Mouse (Mus musculus): ENCODE measurements around the gene Tab1. TPM values are rescaled to one million over a fixed set of nuclear protein-coding genes. Genes with fewer than 3 reads are reported as not detected.

Gene Tab1
- polyA plus RNA-seq, 1 experiment from 2014 or later = 41.1 TPM

DNA sequence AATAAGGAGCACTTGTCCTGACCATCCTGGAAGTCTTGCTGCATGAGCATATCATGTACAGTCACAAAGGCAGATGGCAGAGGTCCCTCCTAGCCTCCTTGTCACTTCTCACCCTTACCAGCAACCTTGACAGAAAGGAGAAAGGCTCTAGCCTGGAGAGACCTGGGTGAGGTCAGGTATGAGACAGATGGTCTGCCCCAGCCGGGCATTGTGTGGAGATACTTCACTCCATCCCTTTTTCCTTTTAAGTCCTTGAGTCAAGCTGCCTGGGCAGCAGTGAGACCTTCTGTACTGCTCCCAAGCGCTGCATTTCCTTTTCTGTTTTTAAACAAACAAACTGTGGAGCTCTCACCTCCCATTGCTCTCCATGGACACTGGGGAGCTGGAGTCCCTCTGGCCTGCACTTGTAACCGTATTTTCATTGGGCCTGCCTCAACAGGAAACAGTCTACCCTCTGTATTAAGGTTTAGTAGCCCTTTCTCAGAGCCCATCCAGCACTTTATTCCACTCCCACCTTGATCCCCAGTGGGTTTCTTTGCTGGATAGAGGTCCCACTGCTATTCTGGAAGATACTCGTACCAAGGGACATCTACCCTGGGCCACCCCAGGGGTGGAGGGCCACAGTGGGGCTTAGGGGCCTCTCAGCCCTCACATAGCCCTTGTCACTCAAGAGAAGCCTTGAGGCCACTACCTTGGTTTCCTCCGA is 25.2 kb downstream of the Tab1 start:
- H3K4me3 ChIP-seq (replicated peaks) = no peak overlapping the region
- no peaks in the 10 kb centered on the region for H3K4me1 ChIP-seq (replicated peaks)
- H3K9me3 ChIP-seq = no peaks in the 10 kb centered on the region
- no peak overlapping the region for H3K9ac ChIP-seq (replicated peaks)
- peaks cover 97% of the 10 kb centered on the region for H3K36me3 ChIP-seq
- WGBS = 80% methylated on average over 5 of the region's 5 CpGs
- no peaks in the 10 kb centered on the region for H3K27me3 ChIP-seq
- no peak overlapping the region for H3K4me2 ChIP-seq (replicated peaks)
- ATAC-seq = no peak
- no peak overlapping the region for H3K27ac ChIP-seq

GRCm38 (mm10) chr15:80158707-80159090 is 25.8 kb downstream of the Tab1 start:
- H3K4me1 ChIP-seq (replicated peaks) = no peaks in the 10 kb centered on the region
- no peak overlapping the region; the same call in 1 of the 2 replicates for H3K27ac ChIP-seq
- no peak for ATAC-seq
- no peaks in the 10 kb centered on the region for H3K9me3 ChIP-seq
- H3K36me3 ChIP-seq = peaks cover 96% of the 10 kb centered on the region
- no peaks in the 10 kb centered on the region for H3K27me3 ChIP-seq
- H3K4me3 ChIP-seq (replicated peaks) = no peak overlapping the region
- no peak overlapping the region for H3K9ac ChIP-seq (replicated peaks)
- 64% methylated on average over 4 of the region's 4 CpGs for WGBS
- no peak overlapping the region for H3K4me2 ChIP-seq (replicated peaks)

DNA sequence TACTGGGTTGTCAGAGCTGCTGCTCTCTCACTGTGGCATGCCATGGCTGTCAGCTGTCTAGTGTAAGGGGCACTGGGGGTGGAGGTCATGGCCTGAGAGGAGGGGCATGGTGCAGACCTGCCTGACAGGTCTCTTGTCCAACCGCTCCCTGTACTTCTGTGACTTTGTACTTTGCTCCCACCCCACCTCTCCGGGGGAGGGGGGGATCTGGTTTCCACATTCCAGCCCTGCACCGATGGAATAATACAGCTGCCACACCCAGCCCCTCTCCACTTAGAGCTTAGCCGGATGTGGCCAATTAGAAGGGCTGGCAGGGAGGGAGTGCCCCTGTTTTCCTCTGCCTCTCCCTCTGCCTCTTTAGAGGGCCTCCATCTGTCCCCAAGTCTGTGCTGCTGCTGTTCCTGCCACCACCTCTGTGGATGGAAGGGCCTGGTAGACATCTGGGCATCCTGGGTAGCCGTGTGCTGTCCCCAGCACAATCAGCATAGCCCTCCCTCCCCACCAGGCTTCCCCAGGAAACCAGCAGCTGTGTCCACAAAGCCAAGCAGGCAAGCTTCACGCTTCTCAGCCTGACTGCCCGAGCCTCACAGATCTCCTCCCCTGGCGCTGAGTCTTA is 26.5 kb downstream of the Tab1 start:
- Histone ChIP-seq H3K9ac (replicated peaks) (no peak overlapping the region), H3K9me3 (no peaks in the 10 kb centered on the region), H3K4me3 (replicated peaks) (no peak overlapping the region), H3K27ac (peak overlapping the region; percentile 47; the same call in 1 of the 2 replicates), H3K27me3 (no peaks in the 10 kb centered on the region), H3K36me3 (peaks cover 91% of the 10 kb centered on the region), H3K4me1 (replicated peaks) (no peaks in the 10 kb centered on the region), H3K4me2 (replicated peaks) (no peak overlapping the region)
- WGBS = 46% methylated on average over 8 of the region's 8 CpGs
- no peak; the same call in 1 of the 2 replicates for ATAC-seq

GRCm38 (mm10) chr15:80160223-80160622 is 27.3 kb downstream of the Tab1 start:
- H3K4me1 ChIP-seq (replicated peaks) = no peaks in the 10 kb centered on the region
- no peak overlapping the region for H3K4me3 ChIP-seq (replicated peaks)
- 91% methylated on average over 13 of the region's 13 CpGs for WGBS

DNA sequence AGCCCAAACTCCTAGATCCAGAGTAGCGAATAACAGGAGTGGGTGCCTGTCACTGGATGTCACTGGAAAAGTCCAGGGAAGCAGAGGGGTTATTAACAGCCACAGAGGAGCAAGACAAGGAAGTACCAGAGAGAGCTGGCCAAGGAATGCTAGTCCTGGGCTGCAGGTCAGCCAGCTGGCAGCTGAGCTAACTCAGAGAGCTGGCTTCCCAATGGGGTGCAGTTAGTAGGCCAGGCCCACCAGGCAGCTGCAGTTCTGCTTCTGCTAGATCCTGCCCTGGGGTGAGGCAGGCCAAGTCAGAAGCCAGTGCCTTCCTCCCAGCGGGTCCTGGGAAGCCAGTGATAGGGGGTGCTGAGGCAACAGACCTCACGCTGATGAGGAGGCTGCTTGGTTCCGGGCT is 27.8 kb downstream of the Tab1 start:
- no peak overlapping the region for H3K9ac ChIP-seq (replicated peaks)
- H3K4me3 ChIP-seq (replicated peaks) = no peak overlapping the region
- H3K4me2 ChIP-seq (replicated peaks) = no peak overlapping the region
- H3K9me3 ChIP-seq = no peaks in the 10 kb centered on the region
- H3K27me3 ChIP-seq = no peaks in the 10 kb centered on the region
- H3K4me1 ChIP-seq (replicated peaks) = no peaks in the 10 kb centered on the region
- no peak for ATAC-seq
- peaks cover 78% of the 10 kb centered on the region for H3K36me3 ChIP-seq
- 90% methylated on average over 4 of the region's 4 CpGs for WGBS
- no peak overlapping the region for H3K27ac ChIP-seq

More at GRCm38 (mm10) chr15:80160223-80160622, 27.3 kb downstream of the Tab1 start:
- ATAC-seq = no peak; the same call in 1 of the 2 replicates
- H3K36me3 ChIP-seq = peaks cover 83% of the 10 kb centered on the region
- H3K27ac ChIP-seq = peak overlapping the region; percentile 19; the same call in 1 of the 2 replicates
- H3K9ac ChIP-seq (replicated peaks) = no peak overlapping the region
- H3K4me2 ChIP-seq (replicated peaks) = no peak overlapping the region
- no peaks in the 10 kb centered on the region for H3K9me3 ChIP-seq
- H3K27me3 ChIP-seq = no peaks in the 10 kb centered on the region

DNA sequence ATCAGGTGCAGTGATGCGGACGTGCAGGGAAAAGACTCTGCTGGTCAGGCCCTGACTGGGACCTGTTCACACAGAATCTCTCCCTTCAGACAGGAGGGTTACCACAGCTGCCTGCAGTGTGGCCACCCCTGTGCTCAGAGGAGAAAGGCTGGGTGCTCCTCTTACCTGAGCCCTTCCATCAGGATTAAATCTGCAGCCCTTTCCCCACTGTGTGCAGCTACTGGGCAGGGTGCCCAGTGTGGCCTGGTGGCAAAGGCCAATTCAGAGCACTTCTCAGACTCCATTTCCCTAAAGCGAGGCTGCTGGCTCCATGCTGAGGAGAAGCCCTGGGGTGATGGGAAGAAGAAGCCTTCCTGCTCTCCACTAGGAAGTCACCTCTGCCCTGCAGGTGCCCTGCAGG is 28.3 kb downstream of the Tab1 start:
- no peak for ATAC-seq
- Histone ChIP-seq H3K27me3 (no peaks in the 10 kb centered on the region), H3K27ac (no peak overlapping the region), H3K9me3 (no peaks in the 10 kb centered on the region), H3K4me2 (replicated peaks) (no peak overlapping the region), H3K36me3 (peaks cover 73% of the 10 kb centered on the region), H3K4me1 (replicated peaks) (no peaks in the 10 kb centered on the region), H3K9ac (replicated peaks) (no peak overlapping the region), H3K4me3 (replicated peaks) (no peak overlapping the region)
- WGBS = 85% methylated on average over 3 of the region's 3 CpGs

- peaks cover 60% of the 10 kb centered on the region for H3K36me3 ChIP-seq
- no peak for ATAC-seq
- WGBS = 95% methylated on average over 4 of the region's 4 CpGs
- H3K4me1 ChIP-seq (replicated peaks) = no peaks in the 10 kb centered on the region
- H3K4me2 ChIP-seq (replicated peaks) = no peak overlapping the region
- no peak overlapping the region for H3K4me3 ChIP-seq (replicated peaks)
- H3K9ac ChIP-seq (replicated peaks) = no peak overlapping the region
- no peaks in the 10 kb centered on the region for H3K9me3 ChIP-seq
- H3K27me3 ChIP-seq = no peaks in the 10 kb centered on the region
- no peak overlapping the region for H3K27ac ChIP-seq
These were observed 29.6 kb downstream of the Tab1 start for GRCm38 (mm10) chr15:80162401-80162964.

DNA sequence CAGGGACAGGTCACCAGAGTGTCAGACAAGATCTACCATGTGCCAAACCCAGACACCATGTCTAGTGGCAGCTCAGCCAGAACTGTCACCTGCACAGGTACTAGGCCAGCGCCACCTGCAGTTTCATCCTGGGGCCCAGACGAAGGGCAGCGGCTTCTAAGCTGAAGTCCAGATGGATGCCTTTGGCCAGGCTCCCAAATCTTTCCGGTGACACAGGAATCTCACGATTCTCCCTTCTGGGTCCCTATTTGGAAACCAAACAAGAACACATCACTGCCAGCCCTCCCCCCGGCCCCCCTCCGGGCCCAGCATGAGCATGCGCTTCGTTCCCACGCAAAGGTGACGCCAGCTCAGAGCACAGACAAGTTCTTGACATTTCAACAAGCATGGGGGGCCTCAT is 30.3 kb downstream of the Tab1 start:
- no peak for ATAC-seq
- H3K27me3 ChIP-seq = no peaks in the 10 kb centered on the region
- H3K4me2 ChIP-seq (replicated peaks) = no peak overlapping the region
- no peaks in the 10 kb centered on the region for H3K9me3 ChIP-seq
- H3K9ac ChIP-seq (replicated peaks) = no peak overlapping the region
- H3K27ac ChIP-seq = no peak overlapping the region
- H3K36me3 ChIP-seq = peaks cover 52% of the 10 kb centered on the region
- H3K4me1 ChIP-seq (replicated peaks) = no peaks in the 10 kb centered on the region
- WGBS = 83% methylated on average over 11 of the region's 11 CpGs
- no peak overlapping the region for H3K4me3 ChIP-seq (replicated peaks)

DNA sequence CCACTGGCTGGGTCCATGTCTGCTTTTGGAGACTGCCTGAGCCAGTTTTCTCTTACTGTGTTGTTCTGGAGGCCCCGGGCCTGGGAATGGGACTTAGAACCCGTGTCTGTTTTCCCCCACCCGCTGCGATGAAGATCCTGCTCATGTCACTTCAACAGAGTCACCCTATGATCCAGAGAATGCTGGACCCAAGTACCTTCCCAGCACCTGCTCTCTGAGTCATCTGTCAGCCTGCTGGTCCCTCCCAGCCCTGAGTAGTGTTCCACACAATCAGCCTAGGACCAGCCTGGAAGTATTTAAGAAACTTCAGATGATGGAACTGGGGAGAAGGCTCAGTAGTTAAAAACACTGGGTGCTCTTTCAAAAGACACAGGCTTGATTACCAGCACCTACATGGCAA is 30.8 kb downstream of the Tab1 start:
- Histone ChIP-seq H3K9me3 (no peaks in the 10 kb centered on the region), H3K36me3 (peaks cover 48% of the 10 kb centered on the region), H3K9ac (replicated peaks) (no peak overlapping the region), H3K27ac (no peak overlapping the region), H3K4me2 (replicated peaks) (no peak overlapping the region), H3K4me1 (replicated peaks) (no peaks in the 10 kb centered on the region), H3K27me3 (no peaks in the 10 kb centered on the region), H3K4me3 (replicated peaks) (no peak overlapping the region)
- no peak for ATAC-seq
- WGBS = 90% methylated on average over 4 of the region's 4 CpGs

DNA sequence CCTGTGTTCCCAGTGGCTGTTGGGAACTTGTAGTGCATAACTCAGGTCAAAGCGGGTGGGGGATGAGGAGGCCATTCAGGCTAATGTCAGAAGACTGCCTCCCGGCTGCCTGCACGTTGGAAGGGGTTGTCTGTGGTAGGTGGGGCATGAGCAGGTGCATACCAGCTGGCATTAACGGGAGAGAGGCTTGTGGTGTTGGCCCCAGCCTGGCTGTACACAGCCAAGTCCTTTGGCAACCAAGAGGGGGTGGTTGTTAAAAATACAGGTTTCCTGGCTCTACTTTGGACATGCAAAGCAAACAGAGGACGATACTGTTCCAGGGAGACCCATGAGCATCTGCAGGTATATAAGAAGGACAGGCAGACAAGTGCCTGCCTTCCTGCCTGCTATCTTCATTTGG is 32.5 kb downstream of the Tab1 start:
- no peaks in the 10 kb centered on the region for H3K4me1 ChIP-seq (replicated peaks)
- no peak for ATAC-seq
- H3K36me3 ChIP-seq = peaks cover 31% of the 10 kb centered on the region
- no peak overlapping the region for H3K4me2 ChIP-seq (replicated peaks)
- WGBS = 62% methylated on average over 5 of the region's 5 CpGs
- no peak overlapping the region for H3K27ac ChIP-seq
- H3K27me3 ChIP-seq = no peaks in the 10 kb centered on the region
- no peaks in the 10 kb centered on the region for H3K9me3 ChIP-seq
- no peak overlapping the region for H3K9ac ChIP-seq (replicated peaks)
- H3K4me3 ChIP-seq (replicated peaks) = no peak overlapping the region

GRCm38 (mm10) chr15:80169484-80169883 is 36.6 kb downstream of the Tab1 start:
- 89% methylated on average over 1 of the region's 1 CpGs for WGBS
- Histone ChIP-seq H3K4me3 (replicated peaks) (no peak overlapping the region), H3K9me3 (no peaks in the 10 kb centered on the region), H3K4me1 (replicated peaks) (peaks cover 7% of the 10 kb centered on the region), H3K27me3 (no peaks in the 10 kb centered on the region), H3K4me2 (replicated peaks) (no peak overlapping the region), H3K27ac (no peak overlapping the region), H3K9ac (replicated peaks) (no peak overlapping the region), H3K36me3 (no peaks in the 10 kb centered on the region)
- no peak for ATAC-seq

- WGBS = 56% methylated on average over 4 of the region's 4 CpGs
- no peak for ATAC-seq
These were observed 37.4 kb downstream of the Tab1 start for GRCm38 (mm10) chr15:80170357-80170756.

More at GRCm38 (mm10) chr15:80170357-80170756, 37.4 kb downstream of the Tab1 start:
- H3K36me3 ChIP-seq = no peaks in the 10 kb centered on the region
- H3K4me2 ChIP-seq (replicated peaks) = no peak overlapping the region
- H3K4me3 ChIP-seq (replicated peaks) = no peak overlapping the region
- no peak overlapping the region for H3K9ac ChIP-seq (replicated peaks)
- H3K4me1 ChIP-seq (replicated peaks) = peaks cover 15% of the 10 kb centered on the region
- no peaks in the 10 kb centered on the region for H3K27me3 ChIP-seq
- no peak overlapping the region for H3K27ac ChIP-seq
- H3K9me3 ChIP-seq = no peaks in the 10 kb centered on the region
